Mouse (Mus musculus) cerebellum, adult 2 months (tissue): ENCODE data around the gene Igsf21. TPM values are rescaled to one million over a fixed set of nuclear protein-coding genes. Genes with fewer than 3 reads are reported as not detected.

ENCODE experiments used
- DNase-seq, 2 experiments: peaks; one replicate each; pipeline ENCODE4 v3.0.0; 2021
- H3K27ac ChIP-seq: fragments of 200-500 bp; 2 replicates; pipeline ENCODE4 v1.5.1; 2012; ENCODE audit warnings: low read length, control low read depth, inconsistent platforms; ENCODE audit not compliant: insufficient read depth
- H3K27me3 ChIP-seq: fragments of 200-500 bp; 2 replicates; pipeline ENCODE4 v1.6.1; 2012; ENCODE audit warnings: inconsistent platforms, mild to moderate bottlenecking, low read length, moderate library complexity; ENCODE audit not compliant: control insufficient read depth, insufficient read depth
- H3K4me1 ChIP-seq: fragments of 200-500 bp; 2 replicates; pipeline ENCODE4 v1.6.1; 2011; ENCODE audit warnings: low read length; ENCODE audit not compliant: control insufficient read depth, insufficient read depth
- H3K4me3 ChIP-seq: fragments of 200-500 bp; replicated peaks from 2 replicates; pipeline ENCODE3; 2011; ENCODE audit warnings: mild to moderate bottlenecking, low read depth, low read length, control low read depth; ENCODE audit not compliant: insufficient read depth
- CTCF ChIP-seq: fragments of 200-500 bp; IDR thresholded peaks from 2 replicates; pipeline ENCODE4 v1.5.1; 2011; ENCODE audit warnings: low read depth, mild to moderate bottlenecking, control low read depth, low read length, moderate library complexity, borderline replicate concordance; ENCODE audit not compliant: insufficient read depth
- POLR2A ChIP-seq: fragments of 200-500 bp; IDR thresholded peaks from 2 replicates; pipeline ENCODE4 v1.6.1; 2011; ENCODE audit warnings: low read length, control low read depth, borderline replicate concordance; ENCODE audit not compliant: insufficient read depth
- WGBS: fragments of 180-500 bp; shearing (Covaris S2); methylation state at CpG from one replicate; pipeline ENCODE4 v1.1.7; 2018; 5-methylcytosine and 5-hydroxymethylcytosine counted together
- polyA plus RNA-seq: library from polyadenylated mRNA; depleted of rRNA; stranded (reverse); fragments of >200 nt; gene quantifications from 2 replicates; pipeline ENCODE4 v1.2.3, GENCODE M21; 2012

Igsf21 gene
- polyA plus RNA-seq, 1 experiment, result 55.2 TPM

- H3K4me1 ChIP-seq, result peaks cover 42% of the 10 kb centered on the region
- H3K27me3 ChIP-seq, result no peaks in the 10 kb centered on the region
- DNase-seq, result peak in 1 of 2 experiments; percentile 41
- no peak overlapping the region for H3K4me3 ChIP-seq
- H3K27ac ChIP-seq, result peak overlapping the region; percentile 38
- 61% methylated on average over 5 of the region's 5 CpGs for WGBS
- TF ChIP-seq CTCF (no peak), POLR2A (no peak)
Measured at GRCm38 (mm10) chr4:140084064-140084463, 162.5 kb downstream of the Igsf21 start.

GRCm38 (mm10) chr4:140078416-140078815 is 168.2 kb downstream of the Igsf21 start:
- no peak for TF ChIP-seq CTCF
- no peak for TF ChIP-seq POLR2A
- Histone ChIP-seq H3K4me1 (peaks cover 42% of the 10 kb centered on the region), H3K4me3 (no peak overlapping the region), H3K27ac (no peak overlapping the region), H3K27me3 (no peaks in the 10 kb centered on the region)
- no peak for DNase-seq
- WGBS, result 81% methylated on average over 5 of the region's 5 CpGs

- no peaks in the 10 kb centered on the region for H3K27me3 ChIP-seq
- no peak for DNase-seq
- WGBS, result 49% methylated on average over 8 of the region's 8 CpGs
- no peak overlapping the region for H3K27ac ChIP-seq
- TF ChIP-seq POLR2A (no peak), CTCF (no peak)
- H3K4me1 ChIP-seq, result peaks cover 35% of the 10 kb centered on the region
- H3K4me3 ChIP-seq, result no peak overlapping the region
Measured at GRCm38 (mm10) chr4:140077615-140078014, 169.0 kb downstream of the Igsf21 start.

GRCm38 (mm10) chr4:140076852-140077563 is 169.6 kb downstream of the Igsf21 start:
- Histone ChIP-seq H3K4me3 (no peak overlapping the region), H3K27ac (no peak overlapping the region), H3K27me3 (no peaks in the 10 kb centered on the region), H3K4me1 (peaks cover 29% of the 10 kb centered on the region)
- peak; percentile 71 to 80 for DNase-seq
- TF ChIP-seq POLR2A, result no peak
- TF ChIP-seq CTCF, result no peak
- WGBS, result 24% methylated on average over 12 of the region's 12 CpGs

- H3K4me3 ChIP-seq, result no peak overlapping the region
- no peak overlapping the region for H3K27ac ChIP-seq
- TF ChIP-seq CTCF, result no peak; the same call in 1 of the 2 replicates
- no peak for TF ChIP-seq POLR2A
- peaks cover 25% of the 10 kb centered on the region for H3K4me1 ChIP-seq
- no peak for DNase-seq
- no peaks in the 10 kb centered on the region for H3K27me3 ChIP-seq
- WGBS, result 57% methylated on average over 6 of the region's 6 CpGs
Measured at GRCm38 (mm10) chr4:140076428-140076827, 170.2 kb downstream of the Igsf21 start.

- no peak for DNase-seq
- no peak overlapping the region for H3K27ac ChIP-seq
Measured at GRCm38 (mm10) chr4:140071047-140071446, 175.5 kb downstream of the Igsf21 start.

GRCm38 (mm10) chr4:140070331-140070652 is 176.3 kb downstream of the Igsf21 start:
- 44% methylated on average over 10 of the region's 10 CpGs for WGBS

More at GRCm38 (mm10) chr4:140071047-140071446, 175.5 kb downstream of the Igsf21 start:
- TF ChIP-seq POLR2A (no peak), CTCF (no peak)
- Histone ChIP-seq H3K4me3 (no peak overlapping the region), H3K27me3 (no peaks in the 10 kb centered on the region), H3K4me1 (peaks cover 8% of the 10 kb centered on the region)
- WGBS, result 60% methylated on average over 17 of the region's 17 CpGs

More at GRCm38 (mm10) chr4:140070331-140070652, 176.3 kb downstream of the Igsf21 start:
- no peak for DNase-seq
- Histone ChIP-seq H3K4me3 (no peak overlapping the region), H3K27ac (no peak overlapping the region), H3K4me1 (peaks cover 8% of the 10 kb centered on the region), H3K27me3 (no peaks in the 10 kb centered on the region)
- TF ChIP-seq CTCF (no peak), POLR2A (no peak)
